Mouse (Mus musculus) kidney, adult 11 months (tissue): ENCODE data around the gene Tacc2.
"Not testable (repeated sequence)": the region's sequence is repeated elsewhere in the genome, so short reads cannot be mapped to it uniquely, and the experiment has no call there.

ENCODE experiments used
- DNase-seq: peaks from one replicate; pipeline ENCODE4 v3.0.0; 2022

Tacc2 gene

DNA sequence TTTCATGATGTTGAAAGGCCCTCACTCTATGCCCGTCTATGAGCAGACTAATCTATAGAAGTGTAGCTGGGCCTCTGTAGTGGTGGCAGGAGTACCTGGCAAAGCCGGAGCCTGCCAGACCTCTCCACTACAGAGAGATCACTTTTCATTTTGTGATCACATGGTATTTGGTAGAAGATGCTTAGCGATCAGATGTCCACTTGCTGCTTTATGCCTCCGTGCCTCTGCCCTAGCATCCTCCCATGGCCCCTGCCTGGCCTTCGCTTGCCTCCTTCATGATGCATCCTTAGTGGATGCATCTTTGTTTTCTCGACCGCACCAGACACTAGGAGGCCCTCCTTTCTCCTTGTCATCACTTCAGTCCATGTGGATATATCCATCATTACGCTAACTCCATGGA lies 79.7 kb downstream of the Tacc2 start:
- DNase-seq = no peak

DNA sequence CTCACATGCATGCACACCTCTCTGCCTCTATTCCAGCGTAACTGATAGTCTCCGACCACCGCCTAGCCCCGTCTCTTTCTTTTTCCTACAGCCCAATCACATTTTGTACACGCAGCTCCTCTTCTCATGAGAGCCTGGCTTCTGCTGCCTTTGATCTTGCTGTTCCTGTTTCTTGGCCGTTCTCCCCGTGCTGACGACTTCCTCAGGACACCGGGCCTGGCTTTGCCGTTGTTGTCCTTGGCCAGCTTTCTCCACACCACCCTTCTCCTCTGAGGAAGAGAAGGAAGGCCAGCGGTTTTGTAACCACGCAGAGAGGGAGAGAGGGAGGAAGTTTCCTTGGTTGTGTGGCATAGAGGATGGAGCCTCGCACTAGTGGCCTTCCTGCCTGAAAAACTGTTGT lies 80.5 kb downstream of the Tacc2 start:
- peak; percentile 77 for DNase-seq

DNA sequence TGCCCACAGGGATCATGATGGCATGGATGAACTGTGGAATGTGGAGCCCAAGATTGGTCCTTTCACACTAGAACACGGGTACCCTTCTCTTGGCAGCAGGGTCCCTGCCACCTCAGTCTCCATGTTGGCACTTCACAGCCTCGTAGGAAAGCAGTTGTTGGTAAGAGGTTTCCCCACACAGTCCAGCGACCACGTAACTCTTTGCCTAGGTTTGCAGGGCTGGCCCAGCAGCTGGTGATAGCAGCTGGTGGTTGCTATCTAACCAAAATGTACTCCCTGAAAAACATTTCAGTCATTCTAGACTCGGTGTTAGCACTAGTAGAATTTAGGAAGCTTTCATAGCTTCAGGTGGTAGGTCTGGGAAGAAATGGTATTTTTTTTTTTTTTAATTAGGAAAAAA lies 81.9 kb downstream of the Tacc2 start:
- DNase-seq = no peak

DNA sequence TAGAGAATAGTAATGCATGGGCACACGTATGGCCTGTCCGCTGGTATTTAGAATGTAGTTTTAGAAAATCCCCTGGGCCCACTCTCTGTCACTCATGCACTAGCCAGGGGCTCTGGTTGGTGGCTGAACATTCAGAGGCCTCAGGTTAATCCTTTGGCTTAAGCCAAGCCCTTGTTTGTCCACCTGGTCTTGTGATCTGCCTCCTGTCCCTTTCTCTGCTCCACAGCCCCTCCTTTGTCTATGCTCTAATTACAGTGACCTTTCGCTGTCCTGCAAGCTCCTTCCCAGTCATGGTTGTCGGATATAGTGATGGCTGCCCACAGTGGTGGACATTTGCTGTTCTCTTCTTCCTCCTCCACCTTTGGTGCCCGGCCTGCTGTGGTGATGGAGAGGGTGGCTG lies 85.0 kb downstream of the Tacc2 start:
- no peak for DNase-seq

DNA sequence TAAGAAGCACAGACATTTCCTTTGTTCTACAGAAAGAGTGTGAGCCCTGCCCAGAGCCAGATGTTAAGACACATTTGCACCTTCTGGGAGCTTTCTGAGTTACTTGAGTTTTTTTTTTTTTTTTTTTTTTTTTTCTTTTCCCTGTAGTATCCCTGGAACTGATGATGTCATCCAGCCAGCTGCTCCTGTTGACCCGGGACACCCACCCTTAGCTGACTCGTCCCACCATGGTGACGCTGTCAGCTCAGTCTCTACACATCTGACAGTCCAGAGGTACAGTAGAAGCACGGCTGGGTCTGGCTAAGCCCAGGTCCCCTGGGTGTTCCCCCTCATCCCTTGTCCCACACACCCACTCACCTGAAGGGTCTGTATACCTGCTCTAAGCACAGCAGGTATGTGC lies 85.6 kb downstream of the Tacc2 start:
- DNase-seq = no peak

DNA sequence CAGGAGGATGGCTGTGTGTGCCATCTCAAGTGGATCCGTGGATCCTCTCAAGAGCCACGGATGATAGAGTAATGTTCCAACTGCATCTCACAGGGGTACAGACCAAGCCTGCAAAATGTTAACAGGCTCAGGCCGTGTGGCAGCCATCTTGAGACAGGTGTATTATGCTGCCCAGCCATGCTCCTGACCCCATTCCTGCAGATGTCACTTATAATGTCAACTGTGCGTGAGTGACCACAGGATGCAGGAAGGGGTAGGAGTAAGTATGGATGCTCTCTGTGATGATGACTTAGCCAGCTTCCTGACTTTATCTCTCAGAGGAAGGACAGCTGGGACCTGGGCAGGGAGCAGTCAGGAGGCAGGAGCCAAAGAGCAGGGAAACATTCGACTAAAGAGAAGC lies 86.8 kb downstream of the Tacc2 start:
- DNase-seq = no peak

DNA sequence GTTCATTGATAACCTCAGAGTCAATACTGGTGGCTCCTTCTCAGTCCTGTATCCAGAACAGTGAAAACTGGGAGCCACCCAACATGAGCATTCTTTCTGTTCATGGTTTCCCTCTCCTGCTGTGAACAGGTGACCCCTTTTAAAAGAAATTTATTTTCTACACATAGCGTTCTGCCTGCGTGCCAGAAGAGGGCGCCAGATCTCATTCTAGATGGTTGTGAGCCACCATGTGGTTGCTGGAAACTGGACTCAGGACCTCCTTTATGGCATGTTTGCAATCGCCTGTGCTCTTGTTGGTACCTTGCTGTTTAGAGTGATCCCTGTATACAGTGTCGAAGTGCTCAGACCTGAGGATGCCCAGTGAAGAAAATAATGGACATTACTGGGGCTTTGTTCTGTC lies 87.4 kb downstream of the Tacc2 start:
- no peak for DNase-seq

DNA sequence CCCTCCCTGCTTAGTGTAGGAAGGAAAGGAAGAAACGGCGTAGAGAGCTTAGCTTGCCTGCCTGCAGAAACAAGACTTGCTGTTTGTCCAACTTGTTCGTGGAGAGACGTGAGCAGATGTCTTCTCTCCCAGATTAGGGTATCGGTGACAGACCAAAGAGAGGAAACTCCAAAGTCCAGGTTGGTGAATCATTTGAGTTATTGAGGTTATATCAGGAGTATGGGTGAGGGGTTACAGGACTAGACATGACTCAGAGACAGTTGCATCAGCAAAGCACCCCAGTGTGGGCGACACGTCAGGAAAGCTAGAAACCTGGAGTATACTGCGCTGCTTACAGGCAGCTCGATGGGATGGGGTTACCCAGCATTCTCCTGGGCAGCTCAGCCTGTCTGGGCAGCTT lies 88.1 kb downstream of the Tacc2 start:
- no peak for DNase-seq

DNA sequence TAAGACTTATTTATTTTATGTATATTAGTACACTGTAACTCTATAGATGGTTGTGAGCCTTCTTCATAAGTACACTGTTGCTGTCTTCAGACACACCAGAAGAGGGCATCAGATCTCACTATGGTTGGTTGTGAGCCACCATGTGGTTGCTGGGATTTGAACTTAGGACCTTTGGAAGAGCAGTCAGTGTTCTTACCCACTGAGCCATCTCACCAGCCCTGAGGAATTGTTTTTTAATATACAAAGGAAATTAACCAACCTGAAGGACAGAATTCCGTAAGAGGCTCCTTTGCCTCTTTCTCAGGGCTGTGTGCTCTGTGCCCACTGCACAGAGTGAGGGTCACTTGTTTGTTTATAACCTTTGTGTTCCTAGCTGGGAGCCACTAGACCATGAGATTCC lies 90.8 kb downstream of the Tacc2 start:
- DNase-seq = not testable (repeated sequence)

DNA sequence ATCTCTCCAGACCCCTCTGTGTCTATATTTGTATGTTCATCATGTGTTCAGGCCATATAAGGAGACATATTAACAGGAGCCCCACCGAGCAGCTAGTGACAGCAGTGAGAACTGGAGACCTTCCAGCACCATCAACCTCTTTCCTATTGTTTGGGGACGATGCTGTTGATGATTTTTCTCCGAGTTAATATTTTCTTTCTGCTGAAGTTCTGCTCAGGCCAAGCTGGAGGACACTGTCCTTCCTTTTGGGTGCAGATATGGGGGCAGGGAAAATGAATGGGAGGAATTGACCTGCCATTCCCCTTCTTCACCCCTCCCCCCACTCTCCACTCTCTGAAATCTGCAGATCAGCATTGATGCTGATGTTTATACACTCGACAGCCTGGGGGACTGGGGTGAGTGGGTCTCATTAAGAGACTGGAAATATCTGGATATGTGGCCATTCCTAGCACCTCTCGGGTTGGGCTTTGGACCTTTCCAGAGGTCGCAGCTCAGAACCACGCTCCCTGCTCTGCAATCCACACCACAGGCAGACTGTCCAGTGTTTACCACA lies 91.6 kb downstream of the Tacc2 start:
- peak; percentile 89 for DNase-seq

DNA sequence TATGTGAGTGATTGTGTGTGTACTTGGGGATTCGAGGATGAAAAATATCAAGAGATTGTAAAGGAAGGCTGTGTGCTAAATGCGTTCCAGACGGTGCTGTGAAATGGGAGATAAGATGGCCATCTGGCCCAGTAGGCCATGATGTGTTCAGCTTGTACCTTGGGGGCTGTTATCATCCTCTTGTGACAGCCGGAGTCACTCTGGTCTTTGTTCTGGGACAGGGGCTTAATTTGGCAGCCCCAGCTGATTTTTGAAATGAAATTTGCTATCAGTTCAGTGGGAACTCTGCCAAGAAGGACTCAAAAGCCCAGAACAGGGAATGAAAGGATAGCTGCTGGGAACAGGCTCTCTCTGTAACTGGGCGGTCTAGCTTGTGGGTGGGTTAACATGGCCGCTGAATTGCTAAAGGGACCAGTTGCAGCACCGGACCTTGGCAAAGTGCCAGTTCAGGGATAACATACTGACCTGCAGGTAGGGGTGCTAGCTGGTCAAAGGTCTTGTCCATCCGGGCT lies 92.2 kb downstream of the Tacc2 start:
- DNase-seq = peak; percentile 82

DNA sequence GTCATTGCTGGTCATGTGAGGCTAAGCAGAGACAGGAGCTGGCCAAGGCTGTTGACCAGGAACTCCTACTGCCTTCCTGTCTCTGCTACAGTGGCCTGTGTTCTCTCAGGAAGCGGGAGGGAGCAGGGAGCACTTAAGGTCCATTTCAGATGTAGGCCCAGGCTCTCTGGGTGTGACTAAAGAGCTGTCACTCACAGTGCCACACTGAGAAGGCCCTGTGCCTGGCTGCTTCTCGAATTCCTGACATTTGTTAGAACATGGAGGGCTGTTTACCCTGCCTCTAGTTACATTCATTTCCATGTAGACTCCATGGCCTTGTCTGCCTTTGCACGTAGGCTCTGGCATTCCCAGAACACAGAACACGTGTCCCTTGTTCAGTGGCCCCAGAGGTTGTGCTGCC lies 93.1 kb downstream of the Tacc2 start:
- peak; percentile 55 for DNase-seq

DNA sequence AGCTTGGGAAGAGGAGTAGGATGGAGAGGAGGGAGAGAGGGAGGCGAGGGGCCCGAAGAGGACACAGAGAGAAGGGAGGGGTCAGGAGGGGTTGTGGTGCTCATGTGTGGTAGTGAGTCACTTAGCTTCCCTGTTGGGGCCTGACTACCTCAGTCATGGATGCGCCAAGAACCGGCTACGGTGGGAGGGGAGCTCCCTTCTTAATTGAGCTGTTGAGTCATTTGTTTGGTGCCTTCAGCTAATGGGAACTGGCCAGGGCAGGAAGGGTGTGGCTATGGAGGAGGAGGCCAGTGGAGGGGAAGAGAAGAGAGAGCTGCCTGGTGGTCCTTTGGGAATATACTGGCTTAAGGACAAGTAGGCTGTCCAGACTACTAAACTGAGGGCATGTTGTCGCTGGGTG lies 94.1 kb downstream of the Tacc2 start:
- DNase-seq = peak; percentile 45

DNA sequence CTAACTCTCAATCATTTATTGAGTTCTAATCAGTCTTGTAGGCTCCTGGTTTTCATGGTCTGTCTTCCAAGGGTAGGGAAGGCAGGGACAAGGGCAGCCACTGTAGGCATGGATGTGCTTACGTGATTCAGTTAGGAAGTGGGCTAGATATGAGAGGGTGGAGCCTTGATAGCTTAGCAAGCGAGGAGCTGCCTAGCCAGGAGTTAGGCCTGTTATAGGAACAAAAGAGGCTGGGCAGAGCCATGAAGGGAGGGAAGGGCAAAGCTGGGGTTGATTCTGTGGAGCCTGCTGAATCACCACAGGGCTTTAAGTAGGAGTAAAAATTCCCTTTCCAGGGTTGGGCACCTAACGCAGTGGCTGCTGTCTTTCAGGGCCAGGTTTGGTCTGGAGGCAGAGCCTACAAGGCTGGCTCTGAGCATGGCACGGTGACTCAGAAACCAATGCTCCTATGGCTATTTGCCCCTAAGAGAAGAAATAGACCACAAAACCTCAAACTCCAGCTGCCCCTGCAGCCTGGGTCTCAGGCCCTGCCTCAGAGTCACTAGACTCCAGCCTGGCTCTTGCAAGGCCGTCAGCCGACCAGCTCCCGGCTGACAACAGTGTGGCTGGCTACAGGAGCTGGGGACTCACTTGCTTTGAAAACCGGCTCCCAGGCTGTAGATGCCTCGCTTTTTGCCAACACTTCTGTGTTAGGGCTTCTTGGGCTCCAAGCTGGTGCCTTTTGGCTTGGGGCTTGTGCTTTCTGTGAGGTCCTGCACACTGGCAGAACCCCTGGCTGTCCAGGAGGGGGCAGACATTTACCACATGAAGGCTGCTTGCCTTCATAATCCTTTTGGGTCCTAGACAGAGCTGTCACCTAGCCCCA lies 96.2 kb downstream of the Tacc2 start:
- no peak for DNase-seq

DNA sequence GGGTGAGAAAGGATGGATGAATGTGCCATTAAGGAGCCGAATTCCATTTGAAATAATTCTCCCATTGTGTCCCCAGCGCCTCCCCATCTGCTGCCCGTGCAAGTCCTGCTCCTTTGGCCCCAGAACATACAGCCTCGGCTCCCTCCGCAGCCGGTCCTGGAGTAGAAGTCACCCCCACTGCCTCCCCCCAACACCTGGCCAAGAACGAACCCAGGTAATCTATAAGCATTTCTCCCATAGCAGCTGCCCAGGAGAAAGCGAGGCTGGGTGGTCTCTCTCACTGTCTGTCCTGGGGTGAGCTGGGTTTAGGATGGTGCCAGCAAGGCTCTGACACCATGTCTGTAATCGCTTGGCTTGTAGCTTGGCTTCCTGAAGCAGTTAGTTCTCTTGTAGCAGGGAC lies 97.3 kb downstream of the Tacc2 start:
- DNase-seq = no peak

DNA sequence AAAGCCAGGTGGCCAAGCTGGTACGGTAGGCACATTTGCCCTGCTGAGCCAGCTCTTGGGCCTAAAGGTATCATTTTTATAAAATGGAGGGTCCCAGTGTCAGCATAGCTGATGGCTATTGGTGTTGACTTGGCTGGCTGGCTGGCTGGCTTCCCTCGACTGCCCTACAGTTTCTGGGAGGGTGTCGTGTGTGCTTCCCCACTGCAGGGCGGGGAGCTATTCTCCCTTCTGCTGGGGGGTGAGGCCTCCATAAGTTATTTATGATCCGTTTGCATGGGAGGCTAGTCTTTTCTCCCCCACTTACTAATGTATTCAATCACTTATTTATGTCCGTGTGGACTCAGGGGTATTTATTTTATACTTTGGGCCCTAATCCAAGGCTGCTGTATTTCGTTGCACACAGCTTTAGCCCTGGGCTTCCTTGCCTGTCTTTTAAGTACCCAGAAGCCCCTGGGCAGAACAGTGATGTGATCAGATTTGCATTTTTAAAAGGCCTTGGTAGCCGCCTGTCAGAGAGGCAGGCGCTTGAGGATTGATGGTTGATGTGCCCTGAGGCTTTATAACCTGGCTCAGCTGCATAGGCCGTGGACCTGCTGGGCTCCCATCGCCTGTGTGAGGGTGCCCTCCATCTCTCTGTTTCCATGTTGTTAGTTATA lies 99.8 kb downstream of the Tacc2 start:
- DNase-seq = no peak

DNA sequence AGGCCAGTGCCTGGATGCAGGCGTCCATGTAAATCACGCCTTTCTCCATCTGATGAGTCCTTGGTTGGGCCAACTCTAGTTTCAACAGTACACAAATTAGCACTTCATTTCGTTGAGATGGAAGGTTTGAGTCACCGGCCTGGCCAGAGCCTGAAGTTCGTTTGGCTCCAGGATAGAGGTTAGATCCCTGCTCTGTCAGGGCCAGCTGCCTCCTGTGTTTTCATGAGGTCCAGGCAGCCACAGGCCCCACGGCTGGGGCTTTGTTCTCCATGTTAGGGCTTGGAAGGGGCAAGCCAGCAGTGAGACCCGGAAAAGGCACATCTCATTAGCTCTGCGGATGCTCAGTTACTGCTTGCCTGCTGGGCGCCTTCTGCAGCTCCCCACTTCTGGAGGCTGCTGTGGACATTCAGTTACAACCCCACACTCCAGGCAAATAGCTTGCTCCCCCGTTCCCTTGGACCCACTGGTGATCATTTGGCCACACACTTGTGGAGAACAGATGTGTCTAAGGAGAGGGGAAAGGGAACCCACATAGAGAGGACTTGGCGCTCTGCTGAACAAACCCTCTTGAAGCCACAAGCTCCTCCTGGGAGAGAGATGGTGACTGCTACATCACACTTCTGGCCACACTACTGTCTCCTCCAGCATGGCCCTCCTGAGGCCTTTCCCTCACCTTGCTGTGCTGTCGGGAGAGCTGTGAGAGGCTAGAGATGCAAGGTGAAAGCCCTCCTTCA lies 100.5 kb downstream of the Tacc2 start:
- DNase-seq = no peak

DNA sequence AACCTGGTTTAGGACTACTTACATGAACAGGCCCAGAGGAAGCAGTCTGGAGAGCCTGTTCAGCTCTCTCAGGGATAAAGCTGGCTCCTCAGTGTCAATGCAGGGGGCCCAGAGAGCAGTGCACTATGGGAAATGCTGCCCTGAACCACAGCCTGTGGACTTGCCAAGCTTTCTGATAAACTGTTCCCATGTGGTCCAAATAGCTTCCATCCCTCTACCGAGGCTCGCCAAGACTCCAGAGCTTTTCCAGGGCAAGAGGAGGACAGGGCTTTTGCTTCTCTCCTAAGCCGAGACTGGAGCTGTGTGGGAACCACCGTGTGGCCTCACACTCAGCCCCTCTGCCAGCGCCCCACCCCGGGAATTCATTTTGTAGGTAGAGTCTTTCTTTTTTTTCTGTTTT lies 101.2 kb downstream of the Tacc2 start:
- no peak for DNase-seq

DNA sequence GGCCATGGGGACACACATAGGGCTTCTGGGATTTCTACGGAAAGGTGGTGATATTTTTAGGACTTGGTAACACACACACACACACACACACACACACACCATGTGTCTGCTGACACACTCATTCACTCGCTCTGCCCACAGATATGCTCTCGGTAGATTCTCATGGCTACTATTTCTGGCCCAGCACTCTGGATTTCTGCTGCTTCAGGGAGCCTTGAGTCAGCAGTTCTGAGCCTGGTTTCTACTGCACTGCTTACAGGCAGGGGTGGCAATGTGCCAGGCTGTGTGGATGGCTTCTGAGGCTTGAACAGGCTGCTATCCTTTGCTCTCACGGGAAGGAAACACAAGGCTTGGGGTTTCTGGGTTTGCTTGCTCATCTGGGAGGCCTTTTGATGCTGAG lies 104.6 kb downstream of the Tacc2 start:
- DNase-seq = peak; percentile 73

DNA sequence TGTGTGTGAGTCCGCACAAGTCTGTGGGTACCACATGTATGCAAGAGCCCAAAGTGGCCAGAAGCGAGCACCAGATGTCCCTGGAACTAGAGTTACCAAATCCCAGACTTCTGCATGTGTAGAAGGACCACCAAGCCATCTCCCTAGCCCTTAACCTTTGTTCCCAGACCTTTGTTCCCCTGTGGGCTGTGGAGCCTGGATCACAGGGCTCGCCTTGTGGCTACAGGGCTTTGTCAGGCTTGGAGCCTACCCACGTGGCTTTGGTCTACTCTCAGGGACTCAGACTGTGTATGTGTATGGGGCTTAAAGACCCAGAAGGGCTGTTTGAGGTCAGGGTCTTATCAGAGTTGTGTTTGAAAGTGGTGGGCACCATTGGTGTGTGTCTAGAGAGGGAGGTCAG lies 111.4 kb downstream of the Tacc2 start:
- peak; percentile 51 for DNase-seq

DNA sequence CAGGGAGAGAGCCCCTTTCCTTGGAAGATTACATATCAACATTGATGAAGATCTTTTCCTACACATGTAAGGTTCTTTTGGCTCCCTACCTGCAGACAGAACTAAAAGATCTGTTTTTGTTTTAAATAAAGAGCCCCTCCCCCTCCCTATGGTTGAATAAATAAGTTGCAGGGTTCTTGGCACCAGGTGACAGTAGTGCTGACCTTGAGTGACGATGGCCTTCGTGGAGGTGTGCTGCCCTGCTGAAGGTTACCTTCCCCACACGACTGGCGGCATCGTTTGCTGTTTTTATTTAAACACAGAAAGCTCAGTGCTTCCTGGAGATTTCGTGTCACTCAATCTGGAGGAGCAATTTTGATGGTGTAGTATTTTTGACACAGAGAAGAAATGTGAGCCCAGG lies 113.6 kb downstream of the Tacc2 start:
- peak; percentile 47 for DNase-seq

DNA sequence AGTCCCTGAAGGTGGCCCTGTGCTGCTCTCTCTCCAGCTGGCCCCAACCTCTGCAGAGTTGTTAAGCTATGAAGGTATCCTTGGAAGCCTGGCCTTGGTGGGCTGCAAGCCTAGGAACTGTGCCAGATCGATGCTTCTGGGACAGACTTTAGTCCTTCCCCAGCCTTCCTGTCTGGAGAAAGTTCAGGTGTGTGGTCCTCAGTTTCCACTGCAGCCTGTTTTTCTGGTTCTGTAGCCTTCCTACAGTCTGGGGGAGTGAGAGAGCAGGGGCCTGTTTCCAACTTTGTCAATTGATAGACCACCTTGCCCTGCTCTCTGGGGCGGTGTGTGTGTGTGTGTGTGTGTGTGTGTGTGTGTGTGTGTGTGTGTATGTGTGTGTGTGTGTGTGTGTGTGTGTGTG lies 114.7 kb downstream of the Tacc2 start:
- no peak for DNase-seq

DNA sequence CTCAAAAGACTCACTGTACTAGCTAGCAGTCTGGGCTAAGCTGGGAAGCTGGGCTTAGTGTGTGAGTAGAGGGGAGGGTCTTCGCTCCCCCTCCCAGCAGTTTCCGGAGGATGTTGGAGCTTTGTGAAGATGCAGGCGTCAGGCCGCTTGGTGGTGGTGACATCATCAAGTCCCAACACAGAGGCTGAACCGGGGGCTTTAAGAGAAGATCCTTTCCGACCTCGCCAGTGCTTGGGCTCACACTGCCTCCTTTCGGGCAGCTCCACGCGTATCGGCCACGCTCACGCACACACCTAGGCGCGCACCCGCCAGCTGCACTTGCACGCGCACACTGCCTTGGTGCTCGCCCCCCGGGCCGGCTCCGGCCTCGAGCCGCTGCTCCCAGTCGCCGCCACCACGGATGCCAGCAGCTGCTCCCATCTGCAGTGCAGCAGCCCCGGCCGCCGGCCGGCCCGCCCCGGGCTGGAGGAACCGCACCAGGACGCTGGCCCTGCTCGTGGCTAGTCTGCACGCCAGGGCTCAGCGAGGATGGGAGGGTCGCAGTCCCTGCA lies 115.2 kb downstream of the Tacc2 start:
- DNase-seq = no peak
